Mouse (Mus musculus): ENCODE results near the gene Fbxw9. TPM values are rescaled to one million over a fixed set of nuclear protein-coding genes. Genes with fewer than 3 reads are reported as not detected.
A peak's percentile ranks its signal among the peaks of the same experiment; 100 is the strongest.

The Fbxw9 gene
- polyA plus RNA-seq, 1 experiment from 2014 or later: 25.8 TPM

DNA sequence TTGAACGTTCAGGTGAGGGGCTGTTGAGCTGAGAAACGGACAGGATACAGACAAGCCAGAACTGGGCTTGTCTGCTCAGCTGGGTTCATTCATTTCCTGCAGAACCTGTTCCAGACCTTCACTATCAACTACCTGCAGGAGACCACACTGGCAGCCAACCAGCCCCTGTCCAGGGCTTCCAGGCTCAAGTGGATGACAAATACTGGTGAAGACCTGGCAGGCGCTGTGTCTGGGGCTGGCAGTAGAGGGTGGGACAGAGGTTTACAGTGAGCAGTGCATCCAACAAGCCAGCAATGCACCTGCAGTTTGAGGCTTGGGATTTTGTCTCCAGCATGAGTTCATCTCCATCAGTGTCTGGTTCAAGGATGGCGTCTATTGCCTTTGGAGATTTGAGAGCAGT is 37.0 kb downstream of the Fbxw9 start:
- ATAC-seq (ENCODE audit: insufficient read depth, low FRiP score, low TSS enrichment) (no peak), DNase-seq (ENCODE audit: low spot score) (no peak)
- peaks cover 3% of the 10 kb centered on the region; the same call in 1 of the 2 replicates for H3K36me3 ChIP-seq (ENCODE audit: control insufficient read depth, insufficient read depth, low read length)
- H3K27ac ChIP-seq (ENCODE audit: low read depth, low read length): no peak overlapping the region
- H3K27me3 ChIP-seq (ENCODE audit: control insufficient read depth, insufficient read depth, low read length): no peaks in the 10 kb centered on the region
- H3K9ac ChIP-seq (ENCODE audit: low read length): no peak overlapping the region
- no peak overlapping the region for H3K4me2 ChIP-seq (ENCODE audit: low read depth)
- no peak overlapping the region for H3K4me3 ChIP-seq (ENCODE audit: low read depth, low read length)
- H3K4me1 ChIP-seq (ENCODE audit: control insufficient read depth, insufficient read depth, low read length): no peaks in the 10 kb centered on the region
- H3K9me3 ChIP-seq (ENCODE audit: control insufficient read depth, low read length): no peaks in the 10 kb centered on the region
- 82% methylated on average over 4 of the region's 4 CpGs for WGBS

DNA sequence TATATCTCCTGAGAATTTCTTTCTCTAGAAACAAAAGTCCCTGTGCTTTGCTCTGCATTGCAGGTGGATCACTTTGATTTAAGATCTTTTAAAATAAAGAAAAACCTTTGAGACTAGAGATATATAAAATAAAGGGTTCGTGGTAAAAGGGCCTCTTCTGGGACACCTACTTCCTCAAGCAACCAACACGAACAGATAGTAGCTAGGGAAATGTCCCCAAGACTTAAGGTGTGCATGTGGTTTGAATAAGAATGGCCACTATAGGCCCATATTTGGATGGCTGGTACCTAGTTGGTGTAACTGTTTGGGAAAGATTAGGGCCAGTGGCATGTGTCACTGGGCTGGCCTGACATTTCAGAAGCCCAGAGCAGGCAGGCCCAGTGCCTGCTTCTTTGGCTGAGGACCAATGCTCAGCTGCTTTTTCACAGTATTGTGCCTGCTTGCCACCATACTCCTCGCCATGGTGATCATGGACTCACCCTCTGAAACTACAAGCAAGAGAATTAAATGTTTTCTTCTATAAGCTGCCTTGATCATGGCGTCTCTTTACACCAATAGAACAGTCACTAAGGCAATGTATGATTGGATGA is 40.3 kb downstream of the Fbxw9 start:
- H3K27me3 ChIP-seq (ENCODE audit: control insufficient read depth, insufficient read depth, low read length): no peaks in the 10 kb centered on the region
- DNase-seq (ENCODE audit: low spot score) (no peak), ATAC-seq (ENCODE audit: insufficient read depth, low FRiP score, low TSS enrichment) (no peak)
- no peak overlapping the region for H3K4me2 ChIP-seq (ENCODE audit: low read depth)
- H3K9ac ChIP-seq (ENCODE audit: low read length): no peak overlapping the region
- WGBS: 84% methylated on average over 4 of the region's 4 CpGs
- no peaks in the 10 kb centered on the region for H3K4me1 ChIP-seq (ENCODE audit: control insufficient read depth, insufficient read depth, low read length)
- no peaks in the 10 kb centered on the region for H3K9me3 ChIP-seq (ENCODE audit: control insufficient read depth, low read length)
- H3K4me3 ChIP-seq (ENCODE audit: low read depth, low read length): no peak overlapping the region
- no peak overlapping the region for H3K27ac ChIP-seq (ENCODE audit: low read depth, low read length)
- 0 out of 2 replicates have a peak, but pooled peaks cover 3% of the 10 kb centered on the region for H3K36me3 ChIP-seq (ENCODE audit: control insufficient read depth, insufficient read depth, low read length)

GRCm38 (mm10) chr8:85113241-85113640 is 53.4 kb downstream of the Fbxw9 start:
- no peaks in the 10 kb centered on the region for H3K27me3 ChIP-seq (ENCODE audit: control insufficient read depth, insufficient read depth, low read length)
- H3K4me3 ChIP-seq (ENCODE audit: low read depth, low read length): no peak overlapping the region
- DNase-seq (ENCODE audit: low spot score): no peak
- no peak overlapping the region for H3K4me2 ChIP-seq (ENCODE audit: low read depth)
- no peak for ATAC-seq (ENCODE audit: insufficient read depth, low FRiP score, low TSS enrichment)
- 96% methylated on average over 10 of the region's 10 CpGs for WGBS
- peaks cover 2% of the 10 kb centered on the region; the same call in 1 of the 2 replicates for H3K36me3 ChIP-seq (ENCODE audit: control insufficient read depth, insufficient read depth, low read length)
- no peak overlapping the region for H3K9ac ChIP-seq (ENCODE audit: low read length)
- H3K27ac ChIP-seq (ENCODE audit: low read depth, low read length): no peak overlapping the region
- no peaks in the 10 kb centered on the region for H3K9me3 ChIP-seq (ENCODE audit: control insufficient read depth, low read length)
- H3K4me1 ChIP-seq (ENCODE audit: control insufficient read depth, insufficient read depth, low read length): no peaks in the 10 kb centered on the region

- WGBS: 79% methylated on average over 4 of the region's 4 CpGs
- Histone ChIP-seq H3K27ac (ENCODE audit: low read depth, low read length) (no peak overlapping the region), H3K36me3 (ENCODE audit: control insufficient read depth, insufficient read depth, low read length) (peaks cover 2% of the 10 kb centered on the region; the same call in 1 of the 2 replicates), H3K9me3 (ENCODE audit: control insufficient read depth, low read length) (no peaks in the 10 kb centered on the region), H3K4me1 (ENCODE audit: control insufficient read depth, insufficient read depth, low read length) (no peaks in the 10 kb centered on the region), H3K4me2 (ENCODE audit: low read depth) (no peak overlapping the region), H3K27me3 (ENCODE audit: control insufficient read depth, insufficient read depth, low read length) (no peaks in the 10 kb centered on the region), H3K9ac (ENCODE audit: low read length) (no peak overlapping the region), H3K4me3 (ENCODE audit: low read depth, low read length) (no peak overlapping the region)
- DNase-seq (ENCODE audit: low spot score): no peak
- ATAC-seq (ENCODE audit: insufficient read depth, low FRiP score, low TSS enrichment): no peak
These were observed 55.6 kb downstream of the Fbxw9 start for GRCm38 (mm10) chr8:85115501-85115900.

Small RNA genes lying within 50 kb of the gene (microRNA-seq; reads per million reads assigned to microRNA genes)
- 3.1 reads per million, percentile 6 among the genes with 10 or more reads in this experiment for gene Gm23388
- gene Mir7070: not detected

Other genes with a start within 250 kb of the Fbxw9 start
- 4.7 and 7.3 TPM in 2 replicates for gene Dand5, start 237.2 kb upstream of the Fbxw9 start, polyA plus RNA-seq (2014; fragmentation: Nextera tagmentation; extraction: Ambion mirVana)
- gene Gadd45gip1, start 228.5 kb upstream of the Fbxw9 start, polyA plus RNA-seq (2014; fragmentation: Nextera tagmentation; extraction: Ambion mirVana): 38.6 and 38.7 TPM in 2 replicates
- 101 TPM in 2 replicates for gene Rad23a, start 219.4 kb upstream of the Fbxw9 start, polyA plus RNA-seq (2014; fragmentation: Nextera tagmentation; extraction: Ambion mirVana)
- gene Calr, start 213.1 kb upstream of the Fbxw9 start, polyA plus RNA-seq (2014; fragmentation: Nextera tagmentation; extraction: Ambion mirVana): 870 and 925 TPM in 2 replicates
- 95.7 and 104 TPM in 2 replicates for gene Farsa, start 203.1 kb upstream of the Fbxw9 start, polyA plus RNA-seq (2014; fragmentation: Nextera tagmentation; extraction: Ambion mirVana)
- gene Syce2, start 187.9 kb upstream of the Fbxw9 start, polyA plus RNA-seq (2014; fragmentation: Nextera tagmentation; extraction: Ambion mirVana): 50.5 and 56.9 TPM in 2 replicates
- 31.5 and 33.7 TPM in 2 replicates for gene Gcdh, start 166.1 kb upstream of the Fbxw9 start, polyA plus RNA-seq (2014; fragmentation: Nextera tagmentation; extraction: Ambion mirVana)
- gene Klf1, start 158.1 kb upstream of the Fbxw9 start, polyA plus RNA-seq (2014; fragmentation: Nextera tagmentation; extraction: Ambion mirVana): 11.8 and 12.9 TPM in 2 replicates
- 4.0 and 4.9 TPM in 2 replicates for gene Dnase2a, start 151.5 kb upstream of the Fbxw9 start, polyA plus RNA-seq (2014; fragmentation: Nextera tagmentation; extraction: Ambion mirVana)
- 13.8 and 14.6 TPM in 2 replicates for gene Mast1, start 122.7 kb upstream of the Fbxw9 start, polyA plus RNA-seq (2014; fragmentation: Nextera tagmentation; extraction: Ambion mirVana)
- gene Rtbdn, start 113.1 kb upstream of the Fbxw9 start, polyA plus RNA-seq (2014; fragmentation: Nextera tagmentation; extraction: Ambion mirVana): 0.25 TPM in 1 of 2 replicates, not detected in the other
- not detected in 2 replicates for gene Gm49661, start 90.6 kb upstream of the Fbxw9 start, polyA plus RNA-seq (2014; fragmentation: Nextera tagmentation; extraction: Ambion mirVana)
- gene Prdx2, start 90.5 kb upstream of the Fbxw9 start, polyA plus RNA-seq (2014; fragmentation: Nextera tagmentation; extraction: Ambion mirVana): 1,335 and 1,358 TPM in 2 replicates
- gene Rnaseh2a, start 90.3 kb upstream of the Fbxw9 start, polyA plus RNA-seq (2014; fragmentation: Nextera tagmentation; extraction: Ambion mirVana): 92.9 and 116 TPM in 2 replicates
- 6.2 and 6.9 TPM in 2 replicates for gene Junb, start 81.3 kb upstream of the Fbxw9 start, polyA plus RNA-seq (2014; fragmentation: Nextera tagmentation; extraction: Ambion mirVana)
- gene Hook2, start 69.5 kb upstream of the Fbxw9 start, polyA plus RNA-seq (2014; fragmentation: Nextera tagmentation; extraction: Ambion mirVana): 10.5 and 12.9 TPM in 2 replicates
- not detected in 2 replicates for gene Best2, start 45.5 kb upstream of the Fbxw9 start, polyA plus RNA-seq (2014; fragmentation: Nextera tagmentation; extraction: Ambion mirVana)
- 129 and 130 TPM in 2 replicates for gene Asna1, start 34.8 kb upstream of the Fbxw9 start, polyA plus RNA-seq (2014; fragmentation: Nextera tagmentation; extraction: Ambion mirVana)
- gene Trir, start 33.2 kb upstream of the Fbxw9 start, polyA plus RNA-seq (2014; fragmentation: Nextera tagmentation; extraction: Ambion mirVana): 158 and 170 TPM in 2 replicates
- gene Tnpo2, start 23.1 kb upstream of the Fbxw9 start, polyA plus RNA-seq (2014; fragmentation: Nextera tagmentation; extraction: Ambion mirVana): 16.3 and 19.7 TPM in 2 replicates
- gene Gm5741, start 7.9 kb downstream of the Fbxw9 start, polyA plus RNA-seq (2014; fragmentation: Nextera tagmentation; extraction: Ambion mirVana): not detected in 2 replicates
- 70.3 and 73.8 TPM in 2 replicates for gene Dhps, start 11.7 kb downstream of the Fbxw9 start, polyA plus RNA-seq (2014; fragmentation: Nextera tagmentation; extraction: Ambion mirVana)
- 117 and 119 TPM in 2 replicates for gene Wdr83os, start 20.7 kb downstream of the Fbxw9 start, polyA plus RNA-seq (2014; fragmentation: Nextera tagmentation; extraction: Ambion mirVana)
- gene Wdr83, start 21.3 kb downstream of the Fbxw9 start, polyA plus RNA-seq (2014; fragmentation: Nextera tagmentation; extraction: Ambion mirVana): 52.6 and 60.6 TPM in 2 replicates
- 14.4 and 17.4 TPM in 2 replicates for gene Man2b1, start 23.2 kb downstream of the Fbxw9 start, polyA plus RNA-seq (2014; fragmentation: Nextera tagmentation; extraction: Ambion mirVana)
- gene Zfp791, start 63.0 kb downstream of the Fbxw9 start, polyA plus RNA-seq (2014; fragmentation: Nextera tagmentation; extraction: Ambion mirVana): 1.2 and 1.7 TPM in 2 replicates
- gene Cks1brt, start 91.9 kb downstream of the Fbxw9 start, polyA plus RNA-seq (2014; fragmentation: Nextera tagmentation; extraction: Ambion mirVana): not detected in 2 replicates
- gene Olfr371, start 165.9 kb downstream of the Fbxw9 start, polyA plus RNA-seq (2014; fragmentation: Nextera tagmentation; extraction: Ambion mirVana): not detected in 2 replicates
- 125 and 130 TPM in 2 replicates for gene Orc6, start 239.6 kb downstream of the Fbxw9 start, polyA plus RNA-seq (2014; fragmentation: Nextera tagmentation; extraction: Ambion mirVana)
- gene Vps35, start 239.7 kb downstream of the Fbxw9 start, polyA plus RNA-seq (2014; fragmentation: Nextera tagmentation; extraction: Ambion mirVana): 176 and 184 TPM in 2 replicates